Mouse (Mus musculus): ENCODE results near the gene Cd79a. TPM values are rescaled to one million over a fixed set of nuclear protein-coding genes. Genes with fewer than 3 reads are reported as not detected.

The Cd79a gene
- total and polyA plus RNA-seq, 3 experiments = 51.8 to 422 (median 75.2) TPM

- TF ChIP-seq ETS1 (conservative IDR thresholded peaks at IDR 0.05; ENCODE audit: low read depth, low read length) (peak; percentile 59), POLR2A (IDR thresholded peaks at IDR 0.05; ENCODE audit: low read depth, low read length) (peak; percentile 73), POLR2AphosphoS2 (IDR thresholded peaks at IDR 0.05; ENCODE audit: low read depth, low read length) (peak; percentile 77; the same call in 1 of the 2 replicates), GABPA (IDR thresholded peaks at IDR 0.05; ENCODE audit: insufficient replicate concordance, low read depth, low read length) (peak; percentile 95), MAFK (IDR thresholded peaks at IDR 0.05; ENCODE audit: insufficient replicate concordance, low read length) (no peak), ELF1 (IDR thresholded peaks at IDR 0.05; ENCODE audit: low read depth, low read length) (peak; percentile 98), MAX (IDR thresholded peaks at IDR 0.05; ENCODE audit: low read length) (peak; percentile 94), NRF1 (IDR thresholded peaks at IDR 0.05; ENCODE audit: low read depth, low read length) (peak; percentile 34; the same call in 1 of the 2 replicates), USF1 (IDR thresholded peaks at IDR 0.05; ENCODE audit: low read depth, low read length) (no peak), ZNF384 (IDR thresholded peaks at IDR 0.05; ENCODE audit: low read depth, low read length) (no peak), UBTF (IDR thresholded peaks at IDR 0.05; ENCODE audit: low read depth, low read length) (peak; percentile 54; the same call in 1 of the 2 replicates), KAT2A (IDR thresholded peaks at IDR 0.05; ENCODE audit: insufficient replicate concordance, low read length) (peak; percentile 83; the same call in 1 of the 2 replicates), PAX5 (IDR thresholded peaks at IDR 0.05; ENCODE audit: low read length) (no peak), CTCF (conservative IDR thresholded peaks at IDR 0.05 in 1 of 2, IDR thresholded peaks at IDR 0.05 in 1 of 2; ENCODE audit: low read depth in 2 of 2, low read length in 2 of 2) (peak in 1 of 2 experiments; percentile 23; a peak in 1 of 4 replicates), SMC3 (IDR thresholded peaks at IDR 0.05; ENCODE audit: low read depth, low read length) (0 out of 2 replicates have a peak, but pooled peaks have one; percentile 16), MYC (IDR thresholded peaks at IDR 0.05; ENCODE audit: low read depth, low read length) (peak; percentile 86), MXI1 (IDR thresholded peaks at IDR 0.05; ENCODE audit: low read depth, low read length) (peak; percentile 96), MAZ (IDR thresholded peaks at IDR 0.05; ENCODE audit: low read depth, low read length) (peak; percentile 95), TBP (conservative IDR thresholded peaks at IDR 0.05; ENCODE audit: low read depth, low read length) (peak; percentile 81), TCF12 (IDR thresholded peaks at IDR 0.05; ENCODE audit: low read depth, low read length) (peak; percentile 82), E2F4 (IDR thresholded peaks at IDR 0.05; ENCODE audit: insufficient replicate concordance, low read depth, low read length) (no peak)
Measured at GRCm38 (mm10) chr7:24904070-24904483, 6.9 kb downstream of the Cd79a start (continued).

GRCm38 (mm10) chr7:24904936-24905335 lies 7.8 kb downstream of the Cd79a start:
- H3K9me3 ChIP-seq (replicated peaks; ENCODE audit: low read length) = no peaks in the 10 kb centered on the region
- H3K4me2 ChIP-seq (ENCODE audit: insufficient read depth, low read depth, poor library complexity, severe bottlenecking) = peak overlapping the region; percentile 92
- peak; percentile 86 for DNase-seq (ENCODE audit: extremely low read depth)
- H3K27ac ChIP-seq (ENCODE audit: insufficient read depth, low read depth) = peak overlapping the region; percentile 15; the same call in 1 of the 2 replicates
- no peaks in the 10 kb centered on the region for H3K27me3 ChIP-seq (replicated peaks)
- H3K79me2 ChIP-seq (replicated peaks; ENCODE audit: control insufficient read depth, extremely low read depth, insufficient read depth, poor library complexity, severe bottlenecking) = peaks cover 34% of the 10 kb centered on the region
- H3K9ac ChIP-seq (ENCODE audit: insufficient read depth, low read depth) = peak overlapping the region; percentile 79
- in situ Hi-C loops (cut with MboI; ENCODE audit: low pct_ligation_motif_present, low pct_unique_long_range_greater_than_20kb, low sequenced_read_pairs) (loop anchor here (10.0 kb wide), 1 partner anchor 50 kb away; no protein-coding TSS in a partner anchor), dilution Hi-C loops (cut with MboI; ENCODE audit: extremely low pct_ligation_motif_present, extremely low pct_unique_long_range_greater_than_20kb, low sequenced_read_pairs) (no loop called here)
- H3K4me1 ChIP-seq (ENCODE audit: control insufficient read depth in 1 of 2, insufficient read depth in 2 of 2) = peaks cover 19 to 48% of the 10 kb centered on the region in 2 experiments
- H3K36me3 ChIP-seq (replicated peaks in 1 of 2; ENCODE audit: control insufficient read depth in 1 of 2, insufficient read depth in 1 of 2, low read length in 1 of 2) = peaks cover 41 to 62% of the 10 kb centered on the region in 2 experiments
- H3K4me3 ChIP-seq (replicated peaks in 1 of 3; ENCODE audit: low read depth in 2 of 3, low read length in 2 of 3, poor library complexity in 1 of 3) = peak overlapping the region; percentile 69 to 79 (median 77)
- peak; percentile 92 for TF ChIP-seq MAZ (IDR thresholded peaks at IDR 0.05; ENCODE audit: low read depth, low read length)
- no peak for TF ChIP-seq E2F4 (IDR thresholded peaks at IDR 0.05; ENCODE audit: insufficient replicate concordance, low read depth, low read length)
- 0 out of 2 replicates have a peak, but pooled peaks have one; percentile 34 for TF ChIP-seq TCF12 (IDR thresholded peaks at IDR 0.05; ENCODE audit: low read depth, low read length)
- TF ChIP-seq BHLHE40 (IDR thresholded peaks at IDR 0.05; ENCODE audit: low read depth, low read length) = no peak; the same call in 1 of the 2 replicates
- TF ChIP-seq JUN (IDR thresholded peaks at IDR 0.05; ENCODE audit: insufficient read depth, low read depth, low read length) = no peak
- no peak for TF ChIP-seq GABPA (IDR thresholded peaks at IDR 0.05; ENCODE audit: insufficient replicate concordance, low read depth, low read length)
- TF ChIP-seq MYC (IDR thresholded peaks at IDR 0.05; ENCODE audit: low read depth, low read length) = peak; percentile 44; the same call in 1 of the 2 replicates
- TF ChIP-seq MEF2A (IDR thresholded peaks at IDR 0.05; ENCODE audit: borderline replicate concordance, low read depth, low read length) = 0 out of 2 replicates have a peak, but pooled peaks have one; percentile 33
- no peak for TF ChIP-seq ZMIZ1 (IDR thresholded peaks at IDR 0.05; ENCODE audit: low read depth, low read length)
- no peak for TF ChIP-seq POLR2A (IDR thresholded peaks at IDR 0.05; ENCODE audit: low read depth, low read length)
- TF ChIP-seq JUND (conservative IDR thresholded peaks at IDR 0.05; ENCODE audit: low read depth, low read length) = no peak
- no peak for TF ChIP-seq MAFK (IDR thresholded peaks at IDR 0.05; ENCODE audit: insufficient replicate concordance, low read length)
- no peak for TF ChIP-seq UBTF (IDR thresholded peaks at IDR 0.05; ENCODE audit: low read depth, low read length)
- no peak for TF ChIP-seq PAX5 (IDR thresholded peaks at IDR 0.05; ENCODE audit: low read length)
- peak; percentile 60 for TF ChIP-seq ELF1 (IDR thresholded peaks at IDR 0.05; ENCODE audit: low read depth, low read length)
- TF ChIP-seq USF2 (conservative IDR thresholded peaks at IDR 0.05; ENCODE audit: low read depth, low read length) = no peak
- TF ChIP-seq HCFC1 (IDR thresholded peaks at IDR 0.05; ENCODE audit: low read depth, low read length) = peak; percentile 55
- no peak for TF ChIP-seq KAT2A (IDR thresholded peaks at IDR 0.05; ENCODE audit: insufficient replicate concordance, low read length)
- no peak; the same call in 1 of the 2 replicates for TF ChIP-seq CHD2 (IDR thresholded peaks at IDR 0.05; ENCODE audit: low read length)
- TF ChIP-seq MXI1 (IDR thresholded peaks at IDR 0.05; ENCODE audit: low read depth, low read length) = peak; percentile 58
- peak; percentile 34; the same call in 1 of the 2 replicates for TF ChIP-seq MAX (IDR thresholded peaks at IDR 0.05; ENCODE audit: low read length)
- peak; percentile 23; the same call in 1 of the 2 replicates for TF ChIP-seq ZC3H11A (IDR thresholded peaks at IDR 0.05; ENCODE audit: low read depth, low read length)
- TF ChIP-seq NRF1 (IDR thresholded peaks at IDR 0.05; ENCODE audit: low read depth, low read length) = no peak
- no peak for TF ChIP-seq TBP (conservative IDR thresholded peaks at IDR 0.05; ENCODE audit: low read depth, low read length)
- TF ChIP-seq RCOR1 (conservative IDR thresholded peaks at IDR 0.05; ENCODE audit: low read depth, low read length) = no peak
- TF ChIP-seq USF1 (IDR thresholded peaks at IDR 0.05; ENCODE audit: low read depth, low read length) = no peak
- no peak for TF ChIP-seq ZNF384 (IDR thresholded peaks at IDR 0.05; ENCODE audit: low read depth, low read length)
- TF ChIP-seq CHD1 (IDR thresholded peaks at IDR 0.05; ENCODE audit: low read depth, low read length) = no peak

All from CH12.LX (cell line).